Mouse (Mus musculus): ENCODE data around the gene Creb3l2. TPM values are rescaled to one million over a fixed set of nuclear protein-coding genes. Genes with fewer than 3 reads are reported as not detected.
A peak's percentile ranks its signal among the peaks of the same experiment; 100 is the strongest.

Creb3l2 gene
- polyA plus RNA-seq, 1 experiment = 10.2 TPM

GRCm38 (mm10) chr6:37347606-37348005, 94.3 kb downstream of the Creb3l2 start:
- Histone ChIP-seq H3K9me3 (replicated peaks; ENCODE audit: control insufficient read depth, insufficient read depth, low read length, poor library complexity, severe bottlenecking) (no peaks in the 10 kb centered on the region), H3K9ac (ENCODE audit: low read depth, poor library complexity, severe bottlenecking) (no peak overlapping the region), H3K4me1 (ENCODE audit: control insufficient read depth, insufficient read depth, low read length) (no peaks in the 10 kb centered on the region), H3K4me3 (ENCODE audit: low read depth, low read length) (no peak overlapping the region), H3K36me3 (ENCODE audit: control insufficient read depth, insufficient read depth, low read length, poor library complexity, severe bottlenecking) (no peaks in the 10 kb centered on the region), H3K27me3 (ENCODE audit: control insufficient read depth, insufficient read depth, low read length, poor library complexity, severe bottlenecking) (no peaks in the 10 kb centered on the region), H3K27ac (ENCODE audit: insufficient read depth, low read length) (no peak overlapping the region)
- no peak for TF ChIP-seq POLR2A (IDR thresholded peaks at IDR 0.05; ENCODE audit: insufficient read depth, low read length)
- no peak for TF ChIP-seq CTCF (IDR thresholded peaks at IDR 0.05; ENCODE audit: low read depth, low read length)
- TF ChIP-seq EP300 (IDR thresholded peaks at IDR 0.05; ENCODE audit: insufficient read depth, low read depth, low read length) = no peak

DNA sequence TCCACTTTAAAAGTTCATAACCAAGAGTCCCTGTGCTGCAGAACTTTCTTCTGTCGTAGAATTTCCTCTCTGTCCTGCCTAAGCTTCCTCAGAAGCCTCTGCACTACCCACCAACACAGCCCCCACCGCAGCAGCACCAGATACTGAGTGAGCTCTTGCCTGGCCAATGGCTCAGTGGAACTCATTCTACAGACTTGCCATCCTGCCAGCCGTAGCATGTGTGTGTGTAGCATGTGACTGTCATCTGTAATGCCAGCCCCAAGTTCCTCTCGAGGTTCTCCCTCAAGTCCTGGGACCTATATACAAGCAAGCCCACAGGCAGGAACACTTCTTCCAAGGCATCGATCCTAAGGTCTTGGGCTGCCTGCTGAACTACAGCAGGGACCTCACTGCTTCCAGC, 103.9 kb downstream of the Creb3l2 start:
- TF ChIP-seq EP300 (IDR thresholded peaks at IDR 0.05; ENCODE audit: insufficient read depth, low read depth, low read length) (no peak), CTCF (IDR thresholded peaks at IDR 0.05; ENCODE audit: low read depth, low read length) (no peak), POLR2A (IDR thresholded peaks at IDR 0.05; ENCODE audit: insufficient read depth, low read length) (no peak)
- no peak overlapping the region for H3K4me3 ChIP-seq (ENCODE audit: low read depth, low read length)
- H3K36me3 ChIP-seq (ENCODE audit: control insufficient read depth, insufficient read depth, low read length, poor library complexity, severe bottlenecking) = no peaks in the 10 kb centered on the region

GRCm38 (mm10) chr6:37336831-37337260, 105.1 kb downstream of the Creb3l2 start:
- peak overlapping the region; percentile 37 for H3K27ac ChIP-seq (ENCODE audit: insufficient read depth, low read length)
- no peak overlapping the region for H3K4me3 ChIP-seq (ENCODE audit: low read depth, low read length)
- H3K9me3 ChIP-seq (replicated peaks; ENCODE audit: control insufficient read depth, insufficient read depth, low read length, poor library complexity, severe bottlenecking) = no peaks in the 10 kb centered on the region
- H3K36me3 ChIP-seq (ENCODE audit: control insufficient read depth, insufficient read depth, low read length, poor library complexity, severe bottlenecking) = no peaks in the 10 kb centered on the region
- peaks cover 11% of the 10 kb centered on the region for H3K4me1 ChIP-seq (ENCODE audit: control insufficient read depth, insufficient read depth, low read length)
- no peak overlapping the region for H3K9ac ChIP-seq (ENCODE audit: low read depth, poor library complexity, severe bottlenecking)
- H3K27me3 ChIP-seq (ENCODE audit: control insufficient read depth, insufficient read depth, low read length, poor library complexity, severe bottlenecking) = no peaks in the 10 kb centered on the region
- TF ChIP-seq CTCF (IDR thresholded peaks at IDR 0.05; ENCODE audit: low read depth, low read length) = no peak
- peak; percentile 80; the same call in 1 of the 2 replicates for TF ChIP-seq EP300 (IDR thresholded peaks at IDR 0.05; ENCODE audit: insufficient read depth, low read depth, low read length)

More for the DNA sequence above, 103.9 kb downstream of the Creb3l2 start:
- no peak overlapping the region for H3K9ac ChIP-seq (ENCODE audit: low read depth, poor library complexity, severe bottlenecking)
- peaks cover 11% of the 10 kb centered on the region for H3K4me1 ChIP-seq (ENCODE audit: control insufficient read depth, insufficient read depth, low read length)
- no peaks in the 10 kb centered on the region for H3K27me3 ChIP-seq (ENCODE audit: control insufficient read depth, insufficient read depth, low read length, poor library complexity, severe bottlenecking)
- no peak overlapping the region for H3K27ac ChIP-seq (ENCODE audit: insufficient read depth, low read length)
- H3K9me3 ChIP-seq (replicated peaks; ENCODE audit: control insufficient read depth, insufficient read depth, low read length, poor library complexity, severe bottlenecking) = no peaks in the 10 kb centered on the region

- peaks cover 11% of the 10 kb centered on the region for H3K4me1 ChIP-seq (ENCODE audit: control insufficient read depth, insufficient read depth, low read length)
- H3K4me3 ChIP-seq (ENCODE audit: low read depth, low read length) = no peak overlapping the region
- H3K9me3 ChIP-seq (replicated peaks; ENCODE audit: control insufficient read depth, insufficient read depth, low read length, poor library complexity, severe bottlenecking) = no peaks in the 10 kb centered on the region
- peak overlapping the region; percentile 37 for H3K27ac ChIP-seq (ENCODE audit: insufficient read depth, low read length)
- no peaks in the 10 kb centered on the region for H3K36me3 ChIP-seq (ENCODE audit: control insufficient read depth, insufficient read depth, low read length, poor library complexity, severe bottlenecking)
- TF ChIP-seq CTCF (IDR thresholded peaks at IDR 0.05; ENCODE audit: low read depth, low read length) (no peak), POLR2A (IDR thresholded peaks at IDR 0.05; ENCODE audit: insufficient read depth, low read length) (no peak), EP300 (IDR thresholded peaks at IDR 0.05; ENCODE audit: insufficient read depth, low read depth, low read length) (no peak)
- H3K9ac ChIP-seq (ENCODE audit: low read depth, poor library complexity, severe bottlenecking) = no peak overlapping the region
- no peaks in the 10 kb centered on the region for H3K27me3 ChIP-seq (ENCODE audit: control insufficient read depth, insufficient read depth, low read length, poor library complexity, severe bottlenecking)
Observed at GRCm38 (mm10) chr6:37336381-37336780, 105.6 kb downstream of the Creb3l2 start.

GRCm38 (mm10) chr6:37332846-37333245, 109.1 kb downstream of the Creb3l2 start:
- TF ChIP-seq CTCF (IDR thresholded peaks at IDR 0.05; ENCODE audit: low read depth, low read length) = no peak
- no peak for TF ChIP-seq POLR2A (IDR thresholded peaks at IDR 0.05; ENCODE audit: insufficient read depth, low read length)
- no peak for TF ChIP-seq EP300 (IDR thresholded peaks at IDR 0.05; ENCODE audit: insufficient read depth, low read depth, low read length)
- Histone ChIP-seq H3K27ac (ENCODE audit: insufficient read depth, low read length) (no peak overlapping the region), H3K9ac (ENCODE audit: low read depth, poor library complexity, severe bottlenecking) (no peak overlapping the region), H3K9me3 (replicated peaks; ENCODE audit: control insufficient read depth, insufficient read depth, low read length, poor library complexity, severe bottlenecking) (no peaks in the 10 kb centered on the region), H3K4me1 (ENCODE audit: control insufficient read depth, insufficient read depth, low read length) (peaks cover 11% of the 10 kb centered on the region), H3K36me3 (ENCODE audit: control insufficient read depth, insufficient read depth, low read length, poor library complexity, severe bottlenecking) (no peaks in the 10 kb centered on the region), H3K4me3 (ENCODE audit: low read depth, low read length) (no peak overlapping the region), H3K27me3 (ENCODE audit: control insufficient read depth, insufficient read depth, low read length, poor library complexity, severe bottlenecking) (no peaks in the 10 kb centered on the region)

DNA sequence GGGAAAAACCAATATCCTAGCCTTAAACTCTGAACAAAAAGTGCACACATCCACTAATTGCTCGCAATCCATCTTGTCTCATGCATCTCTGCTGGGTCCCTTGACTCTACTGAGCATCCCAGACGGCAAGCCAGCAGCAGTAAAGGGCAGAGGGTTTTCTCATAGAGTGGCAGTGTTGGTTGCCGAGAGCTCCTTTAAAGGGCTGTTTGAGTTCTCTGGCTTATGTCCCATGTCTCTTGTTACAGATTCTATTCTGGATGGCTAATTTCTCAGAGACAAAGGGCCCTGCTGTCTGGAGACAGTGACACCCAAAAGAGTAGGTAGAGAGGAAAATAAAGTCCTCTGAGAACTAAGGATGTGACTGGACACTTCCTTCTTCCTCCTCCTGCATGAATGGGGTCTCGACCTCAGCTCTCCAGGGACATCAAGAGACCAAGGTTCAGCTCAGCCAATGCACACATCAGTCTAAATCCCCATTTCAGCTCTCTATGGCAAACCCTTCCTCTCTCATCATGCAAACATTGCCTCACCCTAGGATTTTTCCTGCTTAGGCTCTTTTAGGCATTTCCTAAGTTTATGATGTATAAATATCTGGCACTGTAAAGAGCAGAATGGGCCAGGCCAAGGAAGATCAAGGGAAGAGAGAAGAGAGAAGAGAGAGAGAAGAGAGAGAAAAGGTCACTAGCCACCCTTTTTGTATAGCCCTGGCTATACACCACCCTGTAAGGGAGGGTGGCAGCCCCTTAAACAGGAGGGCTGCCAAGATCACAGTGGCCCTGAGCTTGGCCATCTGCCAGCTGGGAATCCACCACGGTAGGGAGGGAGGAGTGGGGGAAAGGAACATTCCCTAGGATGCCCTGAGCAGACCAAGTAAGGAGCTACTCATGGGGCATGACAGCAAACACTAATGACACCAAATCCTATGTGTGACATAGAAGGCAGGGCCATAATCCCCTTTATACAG, 111.8 kb downstream of the Creb3l2 start:
- Histone ChIP-seq H3K4me3 (ENCODE audit: low read depth, low read length) (no peak overlapping the region), H3K27me3 (ENCODE audit: control insufficient read depth, insufficient read depth, low read length, poor library complexity, severe bottlenecking) (no peaks in the 10 kb centered on the region), H3K27ac (ENCODE audit: insufficient read depth, low read length) (no peak overlapping the region), H3K9me3 (replicated peaks; ENCODE audit: control insufficient read depth, insufficient read depth, low read length, poor library complexity, severe bottlenecking) (no peaks in the 10 kb centered on the region), H3K36me3 (ENCODE audit: control insufficient read depth, insufficient read depth, low read length, poor library complexity, severe bottlenecking) (no peaks in the 10 kb centered on the region), H3K4me1 (ENCODE audit: control insufficient read depth, insufficient read depth, low read length) (peaks cover 4% of the 10 kb centered on the region), H3K9ac (ENCODE audit: low read depth, poor library complexity, severe bottlenecking) (no peak overlapping the region)
- TF ChIP-seq CTCF (IDR thresholded peaks at IDR 0.05; ENCODE audit: low read depth, low read length) (no peak), POLR2A (IDR thresholded peaks at IDR 0.05; ENCODE audit: insufficient read depth, low read length) (no peak), EP300 (IDR thresholded peaks at IDR 0.05; ENCODE audit: insufficient read depth, low read depth, low read length) (no peak)
